Mouse (Mus musculus) ovary, adult 2 months (tissue): Measurements from ENCODE around the gene Fndc8. TPM values are rescaled to one million over a fixed set of nuclear protein-coding genes. Genes with fewer than 3 reads are reported as not detected.

Source experiments
- polyA plus RNA-seq: library from polyadenylated mRNA; depleted of rRNA; stranded (reverse); fragments of >200 nt; gene quantifications from 2 replicates; pipeline ENCODE4 v1.2.3, GENCODE M21; 2012; rRNA removed

The Fndc8 gene
- polyA plus RNA-seq = 0.09 and 0.30 TPM in 2 replicates

DNA sequence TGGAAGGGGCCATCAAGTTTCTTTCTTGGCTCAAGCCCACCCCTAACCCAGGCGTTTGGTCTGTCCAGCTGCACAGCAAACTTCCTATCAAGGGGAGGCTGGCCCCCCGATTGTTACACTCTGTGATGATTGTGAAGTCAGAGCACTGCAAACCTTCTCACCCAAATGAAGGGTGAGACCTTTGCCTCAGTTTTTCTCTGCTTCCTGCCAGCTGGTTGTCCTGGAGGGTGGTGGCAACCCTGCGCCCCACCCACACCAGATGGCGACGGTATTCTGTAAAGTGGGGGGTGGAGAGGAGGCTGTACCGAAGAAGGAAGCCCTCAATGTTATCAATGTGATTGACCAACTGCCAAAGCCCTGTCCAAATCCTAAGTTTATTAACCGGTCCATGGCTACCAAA is at the start of gene Fndc8:
Gene Fndc8 (plus strand): TSS at position 189 of the 400 bp plus-strand sequence.

DNA sequence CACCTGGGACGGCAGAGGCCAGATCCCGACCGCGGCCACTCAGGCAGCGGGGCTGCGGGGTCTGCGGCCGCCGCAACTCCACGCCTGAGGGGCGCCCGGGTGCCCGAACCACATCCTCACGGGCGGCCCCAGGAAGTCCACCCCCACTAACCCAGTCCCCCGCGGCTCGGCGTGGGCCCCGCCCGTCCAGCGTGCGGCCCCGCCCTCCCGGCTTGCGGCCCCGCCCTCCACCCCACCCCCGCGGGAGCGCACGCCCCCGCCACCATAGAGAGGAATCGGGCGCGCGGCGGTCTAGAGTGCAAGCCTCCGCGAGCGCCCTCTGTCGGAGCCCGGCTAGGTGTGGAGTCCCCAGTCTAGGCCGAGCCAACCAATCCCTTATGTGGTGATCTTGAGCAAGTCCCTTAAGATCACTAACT is 20.9 kb upstream of the Fndc8 start, which contains the start of gene Rffl:
Gene Rffl (minus strand): TSS at position 180 of the 416 bp plus-strand sequence.

DNA sequence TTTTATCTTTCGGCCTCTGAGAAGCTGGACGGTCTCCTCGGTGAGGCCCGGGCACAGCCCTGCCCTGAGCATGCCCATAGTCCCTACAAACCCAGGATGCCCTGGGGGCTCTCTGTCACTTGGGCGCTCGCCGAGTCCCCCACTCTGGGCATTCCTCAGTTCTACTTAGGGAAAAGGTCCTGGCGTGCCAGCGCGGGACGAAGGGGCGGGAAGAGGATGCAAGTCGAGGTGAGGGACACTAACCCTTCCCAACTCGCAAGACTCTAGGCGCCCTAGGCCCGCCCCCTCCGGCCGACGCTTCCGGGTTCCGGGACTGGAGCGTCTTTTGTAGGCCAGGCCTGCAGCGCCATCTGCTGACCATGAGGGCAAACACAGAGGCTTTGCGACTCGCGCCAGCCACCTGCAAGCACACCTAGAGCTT is 1.6 kb upstream of the Fndc8 start, which contains the start of gene Rad51d:
Gene Rad51d (minus strand): TSS at position 273 of the 421 bp plus-strand sequence.

DNA sequence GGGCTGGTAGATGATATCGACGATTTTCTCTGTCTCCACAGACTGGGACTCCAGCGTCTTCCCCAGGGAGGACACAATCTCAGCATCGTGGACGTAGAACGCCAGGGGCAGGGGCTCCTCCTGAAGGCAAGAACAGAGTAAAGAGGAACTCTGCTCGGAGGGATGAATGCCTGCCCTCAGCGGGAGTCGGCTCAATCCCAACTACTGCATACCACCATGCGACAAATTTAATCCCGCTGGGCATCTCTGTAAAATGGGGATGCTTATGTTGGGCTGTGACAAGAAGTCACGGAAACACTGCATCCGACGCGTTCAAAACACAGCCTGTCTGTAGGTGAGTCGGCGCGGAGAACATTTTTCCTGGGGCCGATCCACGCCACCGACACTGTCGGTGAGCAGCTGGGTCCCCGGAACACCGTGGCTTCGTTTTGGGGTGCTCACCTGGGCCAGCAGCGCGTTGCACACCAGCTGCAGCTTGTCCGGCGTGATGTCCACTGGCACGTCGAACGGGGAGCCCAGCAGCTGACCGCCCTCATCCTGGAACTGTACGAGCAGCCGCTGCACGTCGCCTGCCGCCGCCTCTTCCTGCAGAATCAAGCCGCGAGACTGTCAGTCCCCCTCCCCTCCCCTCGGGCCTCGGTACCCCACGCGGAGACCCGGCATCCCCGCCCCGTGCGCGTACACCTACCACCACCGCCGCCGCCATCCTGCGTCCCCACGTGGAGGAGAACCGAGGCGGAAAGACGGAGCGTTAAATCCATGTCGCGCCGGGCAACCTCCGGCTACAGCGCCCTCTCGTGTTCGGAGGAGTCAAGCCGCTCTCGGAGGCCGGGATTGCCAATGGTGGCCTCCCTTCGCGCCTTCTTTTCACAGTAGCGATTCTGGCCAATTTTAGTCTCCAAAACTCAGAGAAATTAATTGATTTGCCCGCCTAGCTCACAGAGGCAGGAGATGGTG is 16.0 kb downstream of the Fndc8 start, which contains the start of gene Nle1:
Gene Nle1 (minus strand): TSS at position 761 of the 957 bp plus-strand sequence.

DNA sequence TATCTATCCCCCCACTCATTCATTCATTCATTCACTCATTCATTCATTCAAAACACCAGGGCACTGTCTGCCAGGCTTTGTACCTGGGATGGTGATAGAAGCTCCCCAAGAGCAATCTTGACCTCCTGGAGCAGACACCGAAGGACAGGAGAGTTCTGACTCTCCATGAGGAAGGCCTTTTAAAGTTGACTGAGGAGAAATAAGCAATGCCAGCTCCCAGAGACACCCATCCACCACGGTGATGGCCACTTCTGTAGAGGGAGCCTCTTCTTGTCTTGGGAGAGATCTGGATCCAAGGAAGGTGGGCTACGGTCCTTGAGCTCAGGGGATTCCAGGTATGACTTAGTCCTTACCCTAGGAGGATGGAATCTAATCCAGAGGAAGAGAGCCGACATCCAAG is 18.3 kb downstream of the Fndc8 start, which contains the start of gene Unc45b:
Gene Unc45b (plus strand): TSS at position 301 of the 400 bp plus-strand sequence.

Other genes starting within 250 kb of the Fndc8 start
- gene Cct6b, start 127.8 kb upstream of the Fndc8 start, polyA plus RNA-seq = 0.08 and 0.12 TPM in 2 replicates
- 5.3 and 7.2 TPM in 2 replicates for gene Zfp830, start 127.8 kb upstream of the Fndc8 start, polyA plus RNA-seq
- 23.8 and 27.0 TPM in 2 replicates for gene Lig3, start 111.0 kb upstream of the Fndc8 start, polyA plus RNA-seq
- 11.7 and 12.7 TPM in 2 replicates for gene Rffl, start 20.9 kb upstream of the Fndc8 start, polyA plus RNA-seq
- gene Rad51d, start 1.5 kb upstream of the Fndc8 start, polyA plus RNA-seq = 18.5 and 26.8 TPM in 2 replicates
- gene Nle1, start 16.3 kb downstream of the Fndc8 start, polyA plus RNA-seq = 91.1 and 92.9 TPM in 2 replicates
- 8.5 and 12.4 TPM in 2 replicates for gene Unc45b, start 18.4 kb downstream of the Fndc8 start, polyA plus RNA-seq
- gene Slfn5, start 59.2 kb downstream of the Fndc8 start, polyA plus RNA-seq = 2.1 and 2.2 TPM in 2 replicates
- gene Slfn9, start 99.7 kb downstream of the Fndc8 start, polyA plus RNA-seq = 0.76 and 0.91 TPM in 2 replicates
- gene Slfn8, start 128.7 kb downstream of the Fndc8 start, polyA plus RNA-seq = 0.30 and 0.38 TPM in 2 replicates
- gene Slfn2, start 173.0 kb downstream of the Fndc8 start, polyA plus RNA-seq = 2.4 and 2.8 TPM in 2 replicates
- gene Slfn1, start 224.7 kb downstream of the Fndc8 start, polyA plus RNA-seq = 0.34 and 0.50 TPM in 2 replicates